Mouse (Mus musculus) lung, postnatal 14 days (tissue): Measurements from ENCODE around the gene Zswim5.

ENCODE experiments used
- DNase-seq: peaks from one replicate; pipeline ENCODE4 v3.0.0; 2021

Zswim5 gene

DNA sequence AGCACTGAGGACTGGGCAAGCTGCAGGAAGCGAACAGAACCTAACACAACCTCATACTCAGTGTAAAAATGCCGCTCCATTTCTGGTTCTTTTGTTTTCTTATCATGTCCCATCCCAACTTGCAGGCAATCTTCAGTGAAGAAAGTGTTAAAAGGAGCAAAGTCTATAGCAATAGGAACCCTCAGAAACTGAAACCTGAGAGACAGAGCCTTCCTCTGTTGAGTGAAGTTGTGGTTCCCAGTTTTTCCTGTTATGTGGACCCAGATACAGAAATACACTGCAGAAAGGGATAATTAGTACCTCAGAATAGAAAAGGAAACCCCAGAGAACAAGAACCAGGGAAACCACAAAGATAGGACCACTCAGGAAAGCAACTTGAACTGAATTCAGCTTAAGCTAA, 36.1 kb downstream of the Zswim5 start:
- no peak for DNase-seq

DNA sequence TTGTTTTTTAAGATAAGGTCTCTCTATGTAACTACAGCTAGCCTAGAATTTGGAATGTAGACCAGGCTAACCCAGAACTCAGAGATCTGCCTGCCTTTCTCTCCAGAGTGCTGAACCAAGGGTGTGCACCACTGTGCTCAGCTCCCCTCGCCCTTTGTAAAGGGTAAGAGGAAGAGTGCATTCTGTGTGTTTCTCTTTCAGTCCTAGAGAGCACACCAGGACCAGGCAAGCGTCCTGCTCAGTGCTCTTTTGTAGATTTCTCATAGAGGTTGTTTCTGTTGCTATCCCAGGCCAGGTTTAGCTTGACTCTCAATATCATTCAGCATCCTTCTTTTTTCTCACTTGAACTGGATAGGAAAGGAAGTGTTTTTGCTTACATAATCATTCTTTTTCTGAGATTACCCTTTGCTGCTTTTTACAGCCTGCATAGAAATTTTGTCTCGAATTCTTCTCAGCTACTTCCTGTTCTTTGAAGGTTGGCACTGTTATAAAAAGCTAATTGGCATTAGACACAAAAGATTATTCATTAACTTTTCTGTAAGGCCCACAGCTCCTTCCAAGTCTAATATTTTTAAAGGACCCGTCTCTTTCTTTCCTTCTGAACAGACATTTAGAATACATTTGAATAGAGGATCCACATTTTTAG, 51.0 kb downstream of the Zswim5 start:
- no peak for DNase-seq

DNA sequence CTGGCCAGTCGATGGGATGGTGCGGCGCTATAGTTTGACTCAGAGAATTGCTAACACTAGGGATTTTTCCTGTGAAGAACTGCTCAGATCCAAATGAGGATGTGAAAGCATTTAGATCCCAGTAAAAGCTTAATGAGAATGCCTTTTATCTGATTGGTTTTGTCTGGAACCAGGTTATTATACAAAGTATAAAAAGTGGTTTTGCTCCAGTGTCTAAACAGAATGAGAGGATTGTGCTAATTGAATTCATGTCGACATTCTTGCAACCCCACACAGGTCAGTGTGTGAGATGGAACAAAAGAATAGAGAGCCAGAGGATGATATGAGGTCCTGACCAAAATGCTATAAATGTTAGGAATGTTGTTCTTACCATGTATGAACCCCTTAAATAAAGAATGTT, 62.4 kb downstream of the Zswim5 start:
- no peak for DNase-seq

DNA sequence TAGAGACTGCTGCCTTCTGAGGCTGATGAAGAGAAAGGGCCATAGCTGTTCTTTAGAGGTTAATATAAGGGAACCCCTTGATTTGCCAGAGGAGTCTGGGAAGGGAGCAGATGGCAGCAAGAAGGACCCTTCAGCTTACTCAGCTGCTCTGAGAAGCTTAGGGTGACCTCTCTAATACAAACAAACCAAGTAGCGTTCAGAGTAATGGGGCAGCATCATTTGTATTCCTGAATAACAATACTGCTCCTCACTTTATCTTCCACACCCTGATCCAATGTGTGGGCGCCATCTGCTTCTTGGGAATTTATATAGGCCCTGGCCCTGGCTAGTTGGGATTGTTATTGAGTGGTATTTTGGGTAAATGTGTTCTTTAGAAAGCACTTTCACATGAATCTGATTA, 65.5 kb downstream of the Zswim5 start:
- DNase-seq = no peak

GRCm38 (mm10) chr4:116944055-116944454, 66.9 kb downstream of the Zswim5 start:
- no peak for DNase-seq

- no peak for DNase-seq
Observed at GRCm38 (mm10) chr4:116951642-116952041, 74.5 kb downstream of the Zswim5 start.

GRCm38 (mm10) chr4:116954951-116955350, 77.8 kb downstream of the Zswim5 start:
- no peak for DNase-seq

DNA sequence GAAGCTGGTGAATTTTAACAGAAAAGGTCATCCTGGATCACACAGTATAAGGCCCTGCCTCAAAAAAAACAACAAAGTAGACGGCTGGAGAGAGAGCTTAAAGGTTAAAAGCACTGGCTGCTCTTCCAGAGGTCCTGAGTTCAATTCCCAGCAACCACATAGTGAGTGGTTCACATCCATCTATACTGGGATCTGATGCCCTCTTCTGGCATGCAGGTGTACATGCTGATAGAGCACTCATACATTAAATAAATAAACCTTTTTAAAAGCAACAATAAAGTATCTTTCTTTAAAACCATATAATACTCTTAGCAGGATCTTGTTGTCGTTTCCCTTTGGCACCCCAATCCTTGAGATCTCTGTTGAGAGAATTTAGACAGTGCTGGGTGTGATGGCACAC, 99.3 kb downstream of the Zswim5 start:
- no peak for DNase-seq

DNA sequence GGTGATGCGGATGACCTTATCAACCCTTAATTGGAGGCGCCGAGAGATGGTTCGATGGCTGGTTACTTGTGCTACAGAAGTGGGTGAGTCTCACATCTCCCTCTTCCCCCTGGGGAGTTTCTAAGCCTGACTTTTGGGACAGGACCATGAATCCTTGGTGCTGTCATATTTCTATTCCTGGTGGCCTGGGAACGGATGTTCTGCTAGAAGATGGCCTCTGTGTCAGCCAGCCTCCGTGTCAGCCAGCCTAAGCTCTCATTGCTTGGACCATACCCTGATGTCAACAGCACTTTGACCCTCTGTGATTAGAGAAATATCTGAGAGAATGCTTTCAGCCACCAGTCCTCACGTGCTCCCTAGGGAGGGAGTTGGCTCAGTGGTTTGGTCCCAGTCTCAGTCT, 108.5 kb downstream of the Zswim5 start:
- DNase-seq = no peak

- peak; percentile 80 for DNase-seq
Observed at GRCm38 (mm10) chr4:116986400-116987121, 109.4 kb downstream of the Zswim5 start.

DNA sequence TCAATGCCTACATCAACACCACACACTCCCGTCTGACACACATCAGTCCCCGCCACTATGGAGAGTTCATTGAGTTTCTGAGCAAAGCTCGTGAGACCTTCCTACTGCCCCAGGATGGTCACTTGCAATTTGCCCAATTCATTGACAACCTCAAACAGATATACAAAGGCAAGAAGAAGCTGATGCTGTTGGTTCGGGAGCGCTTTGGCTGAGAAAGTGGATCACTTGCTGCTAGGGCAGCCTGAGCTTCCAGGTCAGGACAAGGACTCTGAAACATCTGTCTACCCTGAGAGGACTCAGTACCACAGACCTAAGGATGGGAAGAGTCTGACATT, 109.9 kb downstream of the Zswim5 start:
- no peak for DNase-seq

- DNase-seq = no peak
Observed at GRCm38 (mm10) chr4:116989731-116990130, 112.6 kb downstream of the Zswim5 start.

- DNase-seq = peak; percentile 86
Observed at GRCm38 (mm10) chr4:116991366-116991765, 114.2 kb downstream of the Zswim5 start.

- DNase-seq = peak; percentile 95
Observed at GRCm38 (mm10) chr4:116993672-116994621, 116.8 kb downstream of the Zswim5 start, which contains the start of gene Urod. TSS of gene Urod (minus strand) at chr4:116994413.

DNA sequence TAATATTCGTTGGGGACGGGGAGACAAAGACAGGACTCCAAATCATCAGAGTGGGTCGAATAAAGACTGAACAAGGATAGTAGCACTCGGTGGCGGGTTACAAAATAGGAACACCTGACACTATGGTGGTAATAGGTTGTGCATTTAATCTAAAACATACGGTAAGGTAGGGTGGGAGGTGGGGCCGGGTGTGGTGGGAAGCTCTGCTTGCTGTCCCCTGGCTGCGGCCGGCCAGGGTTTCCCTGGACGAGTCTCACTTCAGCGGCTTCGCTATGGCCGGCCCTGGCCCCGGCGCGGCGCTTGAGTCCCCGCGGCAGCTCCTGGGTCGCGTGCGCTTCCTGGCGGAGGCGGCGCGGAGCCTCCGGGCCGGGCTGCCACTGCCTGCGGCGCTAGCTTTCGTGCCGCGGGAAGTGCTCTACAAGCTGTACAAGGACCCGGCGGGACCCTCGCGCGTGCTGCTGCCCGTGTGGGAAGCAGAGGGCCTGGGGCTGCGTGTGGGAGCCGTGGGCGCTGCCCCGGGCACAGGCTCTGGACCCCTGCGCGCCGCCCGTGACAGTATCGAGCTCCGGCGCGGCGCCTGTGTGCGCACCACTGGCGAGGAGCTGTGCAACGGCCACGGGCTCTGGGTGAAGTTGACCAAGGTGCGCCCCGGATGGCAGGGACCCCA, 118.1 kb downstream of the Zswim5 start, which contains the start of gene Hectd3:
Gene Hectd3, plus strand, starts transcription at position 187 of the 667 bp plus-strand sequence.
- DNase-seq = peak; percentile 65

DNA sequence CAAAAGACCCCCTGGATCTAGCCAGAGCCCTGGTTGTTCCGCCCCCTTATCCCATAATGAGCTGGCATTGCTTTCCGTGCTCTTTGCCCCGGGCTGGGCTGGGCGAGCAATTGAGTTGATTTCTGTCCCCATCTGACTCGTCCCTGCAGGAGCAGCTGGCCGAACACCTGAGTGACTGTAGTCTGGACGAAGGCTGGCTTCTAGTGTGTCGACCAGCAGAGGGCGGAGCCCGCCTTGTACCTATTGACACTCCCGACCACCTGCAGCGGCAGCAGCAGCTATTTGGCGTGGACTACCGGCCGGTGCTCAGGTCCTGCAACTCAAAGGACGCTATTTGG, 118.6 kb downstream of the Zswim5 start:
- DNase-seq = peak; percentile 51

DNA sequence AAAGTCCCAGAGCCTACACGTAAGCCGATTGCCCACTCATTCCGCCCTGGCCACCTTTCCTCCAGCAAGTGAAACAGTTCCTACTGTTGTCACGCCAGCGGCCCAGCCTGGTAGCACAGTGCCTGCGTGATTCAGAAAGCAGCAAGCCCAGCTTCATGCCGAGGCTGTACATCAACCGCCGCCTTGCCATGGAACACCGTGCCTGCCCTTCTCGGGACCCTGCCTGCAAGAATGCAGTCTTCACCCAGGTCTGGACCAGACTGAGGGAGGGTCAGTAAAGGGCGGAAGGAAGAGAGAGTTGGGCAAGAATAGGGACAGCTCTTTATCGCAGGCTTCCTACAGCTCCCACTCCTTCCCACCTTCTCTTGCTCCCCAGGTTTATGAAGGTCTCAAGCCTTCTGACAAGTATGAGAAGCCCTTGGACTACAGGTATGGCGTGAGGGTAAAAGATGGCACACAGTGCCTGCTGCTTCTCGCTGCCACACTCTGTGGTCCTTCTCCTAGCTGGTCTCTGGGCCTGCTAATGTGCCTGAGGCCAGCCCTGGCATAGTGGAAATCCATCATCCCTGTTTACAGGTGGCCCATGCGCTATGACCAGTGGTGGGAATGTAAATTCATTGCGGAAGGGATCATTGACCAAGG, 122.5 kb downstream of the Zswim5 start:
- DNase-seq = no peak

- no peak for DNase-seq
Observed at GRCm38 (mm10) chr4:117001957-117002356, 124.8 kb downstream of the Zswim5 start.

DNA sequence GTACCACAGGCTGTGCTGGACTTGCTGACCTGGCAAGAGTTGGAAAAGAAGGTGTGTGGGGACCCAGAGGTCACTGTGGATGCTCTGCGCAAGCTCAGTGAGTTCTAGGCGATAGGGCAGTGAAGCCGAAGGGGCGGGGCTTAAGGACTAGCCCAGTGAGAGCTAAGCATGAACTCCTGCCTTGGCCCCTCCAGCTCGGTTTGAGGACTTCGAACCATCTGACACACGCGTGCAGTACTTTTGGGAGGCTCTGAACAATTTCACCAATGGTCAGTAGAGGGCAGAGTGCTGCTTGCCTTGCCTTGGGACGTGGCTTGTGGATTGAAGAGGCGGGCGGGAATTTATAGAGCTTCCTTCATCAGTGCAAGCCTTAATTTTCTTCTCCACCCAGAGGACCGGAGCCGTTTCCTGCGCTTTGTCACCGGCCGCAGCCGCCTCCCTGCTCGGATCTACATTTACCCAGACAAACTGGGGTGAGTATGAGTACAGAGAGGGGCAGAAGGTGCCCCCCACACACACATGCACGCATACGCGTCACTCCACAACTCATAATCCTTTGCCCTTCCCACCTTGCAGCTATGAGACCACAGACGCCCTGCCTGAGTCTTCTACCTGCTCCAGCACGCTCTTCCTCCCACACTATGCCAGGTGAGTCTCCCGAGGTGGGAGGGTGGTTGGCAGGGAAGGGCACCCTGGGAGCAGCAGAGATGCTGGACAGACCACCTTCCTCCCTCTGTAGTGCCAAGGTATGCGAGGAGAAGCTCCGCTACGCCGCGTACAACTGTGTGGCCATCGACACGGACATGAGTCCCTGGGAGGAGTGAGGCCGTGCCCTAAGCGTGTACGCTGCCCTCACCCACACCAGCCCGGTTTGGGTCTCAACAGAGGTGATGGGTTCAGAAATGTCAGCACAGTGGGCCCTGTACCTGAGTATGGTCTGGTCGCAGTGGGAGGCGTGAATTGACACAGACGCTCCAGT, 125.7 kb downstream of the Zswim5 start:
- DNase-seq = peak; percentile 69

DNA sequence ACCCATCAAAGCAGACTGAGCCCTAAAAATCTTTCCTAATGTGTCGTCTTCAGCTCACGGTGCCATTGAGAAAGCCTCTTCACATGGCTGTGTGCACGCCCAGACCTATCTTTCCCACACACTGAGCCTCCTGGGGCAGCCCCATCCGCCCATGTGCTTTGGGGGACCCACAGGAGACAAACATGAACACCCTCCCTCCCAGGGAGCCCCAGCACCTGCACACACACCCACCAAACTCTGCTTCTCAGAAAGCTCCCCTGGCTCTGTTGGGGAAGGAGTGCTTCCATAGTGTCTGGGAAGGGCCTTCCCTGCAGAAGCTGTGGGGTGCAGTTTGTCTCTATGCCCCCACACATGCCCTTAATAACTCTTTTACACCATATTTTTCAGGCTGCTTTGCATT, 127.5 kb downstream of the Zswim5 start:
- no peak for DNase-seq
